Mouse (Mus musculus) small intestine, adult 2 months (tissue): ENCODE results near the gene Gm21900. TPM values are rescaled to one million over a fixed set of nuclear protein-coding genes. Genes with fewer than 3 reads are reported as not detected.
"Not testable (repeated sequence)": the region's sequence is repeated elsewhere in the genome, so short reads cannot be mapped to it uniquely, and the experiment has no call there.

ENCODE experiments used
- H3K27ac ChIP-seq: fragments of 200-500 bp; 2 replicates; pipeline ENCODE4 v1.5.1; 2012; ENCODE audit warnings: low read depth, low read length, control low read depth, inconsistent platforms; ENCODE audit not compliant: insufficient read depth
- H3K27me3 ChIP-seq: fragments of 200-500 bp; 2 replicates; pipeline ENCODE4 v1.6.1; 2012; ENCODE audit warnings: mild to moderate bottlenecking, moderate library complexity, low read length, inconsistent platforms; ENCODE audit not compliant: control insufficient read depth, insufficient read depth
- H3K36me3 ChIP-seq: fragments of 200-500 bp; 2 replicates; pipeline ENCODE4 v1.6.1; 2012; ENCODE audit warnings: mild to moderate bottlenecking, low read length, control low read depth, inconsistent platforms; ENCODE audit not compliant: control insufficient read depth, insufficient read depth
- H3K4me1 ChIP-seq: fragments of 200-500 bp; 2 replicates; pipeline ENCODE4 v1.6.1; 2012; ENCODE audit warnings: low read length, inconsistent platforms, mixed read lengths; ENCODE audit not compliant: control insufficient read depth, insufficient read depth, insufficient read length
- H3K4me3 ChIP-seq: fragments of 200-500 bp; 2 replicates; pipeline ENCODE4 v1.5.1; 2012; ENCODE audit warnings: low read depth, mild to moderate bottlenecking, control low read depth, inconsistent platforms, low read length, moderate library complexity
- WGBS: fragments of 180-500 bp; shearing (Covaris S2); methylation state at CpG from one replicate; pipeline ENCODE4 v1.1.7; 2018; 5-methylcytosine and 5-hydroxymethylcytosine counted together
- polyA plus RNA-seq: library from polyadenylated mRNA; depleted of rRNA; stranded (reverse); fragments of >200 nt; gene quantifications from 2 replicates; pipeline ENCODE4 v1.2.3, GENCODE M21; 2012; rRNA removed

Gm21900 gene
- polyA plus RNA-seq, result not detected in 2 replicates

GRCm38 (mm10) chrY:10616061-10616460, at the start of gene Gm21900:
TSS of gene Gm21900 (plus strand) at chrY:10616361.
- 74% methylated on average over 4 of the region's 4 CpGs for WGBS

GRCm38 (mm10) chrY:10643516-10643915, 27.4 kb downstream of the Gm21900 start:
- not testable (repeated sequence) for H3K4me3 ChIP-seq, H3K27ac ChIP-seq, H3K36me3 ChIP-seq, H3K4me1 ChIP-seq, H3K27me3 ChIP-seq
- 54% methylated on average over 11 of the region's 25 CpGs for WGBS

More at GRCm38 (mm10) chrY:10616061-10616460, at the start of gene Gm21900:
- not testable (repeated sequence) for H3K27ac ChIP-seq, H3K4me3 ChIP-seq, H3K27me3 ChIP-seq, H3K4me1 ChIP-seq, H3K36me3 ChIP-seq

Other genes with a start within 250 kb of the Gm21900 start
- not detected in 2 replicates for gene Gm28510, start 203.6 kb upstream of the Gm21900 start, polyA plus RNA-seq
- gene Gm20737, start 80.3 kb upstream of the Gm21900 start, polyA plus RNA-seq, result not detected in 2 replicates
- gene Gm21775, start 62.9 kb upstream of the Gm21900 start, polyA plus RNA-seq, result not detected in 2 replicates
- gene Gm20777, start 136.1 kb downstream of the Gm21900 start, polyA plus RNA-seq, result not detected in 2 replicates